Mouse (Mus musculus): ENCODE measurements at regions not wholly inside any gene's neighbourhood (a gene's known extent, or its start where the extent isn't known, plus 50 kb on each side); places are given as distances from the start of the nearest gene placed in this dataset.

DNA sequence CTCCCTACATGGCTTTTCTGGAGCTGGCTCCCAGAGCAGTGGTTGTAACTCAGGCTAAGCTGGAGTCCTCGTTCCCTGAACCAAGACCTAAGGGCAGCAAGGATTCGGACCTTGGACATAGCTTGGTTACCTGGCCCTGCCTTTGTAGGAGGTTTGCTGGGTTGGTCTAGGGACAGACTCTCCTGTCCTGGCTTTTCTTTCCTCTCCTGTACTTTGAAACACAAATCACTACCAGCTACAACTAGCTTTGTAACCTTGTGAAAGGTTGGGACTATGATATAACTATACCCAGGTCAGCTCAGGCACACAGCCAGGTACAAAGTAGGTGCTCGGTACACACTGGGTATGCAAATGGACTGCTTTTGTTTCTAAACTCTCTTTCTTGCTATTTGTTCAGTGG lies 129.4 kb upstream of the 1600014C23Rik start:
- DNase-seq (ENCODE audit: low spot score) (no peak), ATAC-seq (replicated peaks; ENCODE audit: low FRiP score, low TSS enrichment, low read depth) (no peak)
- H3K9me3 ChIP-seq (ENCODE audit: control insufficient read depth, low read length) = 0 out of 2 replicates have a peak, but pooled peaks cover 3% of the 10 kb centered on the region
- peaks cover 25% of the 10 kb centered on the region for H3K4me1 ChIP-seq (replicated peaks; ENCODE audit: control insufficient read depth, insufficient read depth, low read length)
- H3K9ac ChIP-seq (ENCODE audit: low read length) = no peak overlapping the region
- no peak overlapping the region for H3K4me3 ChIP-seq (ENCODE audit: low read depth, low read length)
- no peaks in the 10 kb centered on the region for H3K36me3 ChIP-seq (ENCODE audit: control insufficient read depth, insufficient read depth, low read length)
- 88% methylated on average over 3 of the region's 3 CpGs for whole genome bisulfite sequencing
- no peak overlapping the region for H3K27ac ChIP-seq (ENCODE audit: low read depth)
- no peak overlapping the region for H3K4me2 ChIP-seq (ENCODE audit: low read length)
- H3K27me3 ChIP-seq (replicated peaks; ENCODE audit: control insufficient read depth, insufficient read depth, low read length) = no peaks in the 10 kb centered on the region

DNA sequence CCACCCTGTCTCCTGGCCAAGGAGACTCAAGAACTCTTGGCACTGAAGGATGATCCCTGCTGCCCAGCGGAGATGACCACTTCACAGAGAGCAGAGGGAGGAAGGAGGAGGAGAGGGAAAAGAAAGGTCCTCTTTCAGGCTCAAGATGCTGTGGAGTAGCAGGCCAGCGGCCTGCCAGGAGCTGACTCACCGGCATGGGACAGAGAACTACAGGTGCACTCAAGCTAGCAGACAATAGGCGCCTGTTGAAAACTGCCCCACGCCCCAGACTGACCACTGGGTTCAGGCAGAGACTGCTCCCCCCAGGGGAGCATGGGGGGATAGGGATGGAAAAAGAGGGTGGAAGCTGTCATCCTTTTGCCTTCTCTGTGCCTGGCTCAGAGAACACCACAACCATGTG lies 125.8 kb upstream of the 1600014C23Rik start:
- Histone ChIP-seq H3K36me3 (ENCODE audit: control insufficient read depth, insufficient read depth, low read length) (no peaks in the 10 kb centered on the region), H3K9me3 (ENCODE audit: control insufficient read depth, low read length) (0 out of 2 replicates have a peak, but pooled peaks cover 3% of the 10 kb centered on the region), H3K27ac (ENCODE audit: low read depth) (no peak overlapping the region), H3K27me3 (replicated peaks; ENCODE audit: control insufficient read depth, insufficient read depth, low read length) (no peaks in the 10 kb centered on the region), H3K4me2 (ENCODE audit: low read length) (no peak overlapping the region), H3K4me1 (replicated peaks; ENCODE audit: control insufficient read depth, insufficient read depth, low read length) (0 out of 2 replicates have a peak, but pooled peaks cover 5% of the 10 kb centered on the region), H3K9ac (ENCODE audit: low read length) (no peak overlapping the region), H3K4me3 (ENCODE audit: low read depth, low read length) (no peak overlapping the region)
- ATAC-seq (replicated peaks; ENCODE audit: low FRiP score, low TSS enrichment, low read depth) = no peak
- no peak for DNase-seq (ENCODE audit: low spot score)
- 86% methylated on average over 5 of the region's 5 CpGs for WGBS

DNA sequence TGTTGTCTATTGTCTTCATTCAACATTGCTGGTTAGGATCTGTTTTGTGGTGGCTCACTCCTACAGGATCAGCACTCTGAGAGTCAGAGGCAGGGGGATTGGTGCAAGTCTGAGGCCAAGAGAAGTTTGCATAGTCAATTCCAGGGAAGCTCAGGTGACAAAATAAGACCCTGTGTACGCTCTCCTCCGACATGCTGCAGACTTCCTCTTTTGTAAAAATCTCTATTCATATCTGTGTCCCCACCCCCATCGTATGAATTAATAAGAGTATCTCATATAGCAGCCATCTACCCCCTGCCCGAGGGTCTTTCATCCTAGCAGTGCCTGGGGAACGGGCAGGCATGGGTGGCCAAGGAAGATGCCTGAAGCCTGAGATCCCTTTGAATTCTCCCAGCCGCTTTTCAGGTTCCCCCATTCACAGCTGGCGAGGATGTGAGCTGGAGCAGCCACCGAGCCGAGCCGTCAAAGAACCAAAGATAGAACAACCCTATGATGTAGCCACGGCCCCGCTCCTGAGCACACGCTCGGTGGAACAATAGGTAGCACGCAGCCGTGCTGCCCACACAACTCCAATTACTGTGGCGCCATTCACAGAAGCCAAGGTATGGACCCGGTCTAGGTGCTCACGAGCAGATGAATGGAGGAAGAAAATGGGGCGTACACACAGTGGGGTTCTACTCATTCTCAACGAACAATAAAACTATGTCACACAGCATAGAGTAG lies 120.4 kb upstream of the 1600014C23Rik start:
- H3K27ac ChIP-seq (ENCODE audit: low read depth) = no peak overlapping the region
- no peak for DNase-seq (ENCODE audit: low spot score)
- no peak overlapping the region for H3K4me2 ChIP-seq (ENCODE audit: low read length)
- H3K36me3 ChIP-seq (ENCODE audit: control insufficient read depth, insufficient read depth, low read length) = no peaks in the 10 kb centered on the region
- 88% methylated on average over 21 of the region's 21 CpGs for WGBS
- no peaks in the 10 kb centered on the region for H3K27me3 ChIP-seq (replicated peaks; ENCODE audit: control insufficient read depth, insufficient read depth, low read length)
- 0 out of 2 replicates have a peak, but pooled peaks cover 3% of the 10 kb centered on the region for H3K9me3 ChIP-seq (ENCODE audit: control insufficient read depth, low read length)
- no peaks in the 10 kb centered on the region for H3K4me1 ChIP-seq (replicated peaks; ENCODE audit: control insufficient read depth, insufficient read depth, low read length)
- H3K4me3 ChIP-seq (ENCODE audit: low read depth, low read length) = no peak overlapping the region
- ATAC-seq (replicated peaks; ENCODE audit: low FRiP score, low TSS enrichment, low read depth) = no peak
- no peak overlapping the region for H3K9ac ChIP-seq (ENCODE audit: low read length)

DNA sequence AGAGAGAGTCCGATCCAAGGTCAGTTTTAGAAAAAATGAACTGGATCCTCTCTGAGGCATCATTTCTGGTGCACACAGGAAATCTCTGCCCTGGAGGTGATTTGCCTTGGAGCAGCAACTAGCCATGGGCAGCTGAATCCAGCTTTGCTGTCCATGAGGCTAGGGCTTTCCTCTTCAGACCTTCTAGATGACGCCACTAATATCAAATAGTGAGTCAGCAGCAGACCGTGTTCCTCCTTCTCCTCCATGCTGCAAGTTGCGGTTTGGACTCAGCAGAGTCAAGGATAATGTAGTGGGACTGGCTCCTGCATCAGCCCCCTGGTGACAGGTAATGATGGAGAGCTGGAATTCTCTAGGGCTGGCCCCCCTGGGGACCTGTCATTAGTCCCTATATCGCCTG lies 118.8 kb upstream of the 1600014C23Rik start:
- H3K4me1 ChIP-seq (replicated peaks; ENCODE audit: control insufficient read depth, insufficient read depth, low read length) = no peaks in the 10 kb centered on the region
- DNase-seq (ENCODE audit: low spot score) (no peak), ATAC-seq (replicated peaks; ENCODE audit: low FRiP score, low TSS enrichment, low read depth) (no peak)
- no peaks in the 10 kb centered on the region for H3K36me3 ChIP-seq (ENCODE audit: control insufficient read depth, insufficient read depth, low read length)
- H3K4me2 ChIP-seq (ENCODE audit: low read length) = no peak overlapping the region
- no peaks in the 10 kb centered on the region for H3K9me3 ChIP-seq (ENCODE audit: control insufficient read depth, low read length)
- WGBS = 43% methylated on average over 5 of the region's 5 CpGs
- H3K27me3 ChIP-seq (replicated peaks; ENCODE audit: control insufficient read depth, insufficient read depth, low read length) = no peaks in the 10 kb centered on the region
- no peak overlapping the region for H3K4me3 ChIP-seq (ENCODE audit: low read depth, low read length)
- no peak overlapping the region for H3K27ac ChIP-seq (ENCODE audit: low read depth)
- no peak overlapping the region for H3K9ac ChIP-seq (ENCODE audit: low read length)

DNA sequence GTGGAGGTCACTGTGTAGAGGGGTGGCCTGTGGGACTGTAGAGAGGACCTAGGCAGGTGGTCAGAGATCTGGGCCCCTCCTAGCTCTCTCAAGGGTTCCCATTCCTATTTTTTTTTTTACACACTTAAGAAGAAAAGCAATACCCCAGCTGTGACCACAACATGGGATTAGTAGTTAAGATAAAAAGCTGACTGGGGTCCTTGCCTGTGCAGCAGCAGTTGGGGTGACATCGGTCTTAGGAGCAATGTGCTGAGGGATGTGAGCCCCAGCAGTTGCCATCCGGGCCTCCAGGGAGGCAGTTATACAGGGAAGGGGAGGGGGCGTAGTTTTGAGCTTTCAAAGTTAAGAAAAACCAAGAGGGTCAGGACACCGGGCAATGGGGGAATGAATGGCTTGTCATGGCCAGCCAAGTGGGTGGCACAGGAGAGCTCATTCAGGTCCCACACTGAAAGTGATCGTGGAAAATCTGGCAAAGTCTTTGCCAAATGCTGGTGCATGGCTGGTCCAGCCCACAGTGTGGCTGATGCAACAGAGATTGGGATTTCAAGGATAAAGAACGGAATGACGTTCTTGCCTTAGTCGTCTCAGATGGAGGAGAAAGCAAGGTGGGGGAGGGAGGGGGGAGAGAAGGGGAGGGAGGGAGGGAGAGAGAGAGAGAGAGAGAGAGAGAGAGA lies 118.2 kb upstream of the 1600014C23Rik start:
- Histone ChIP-seq H3K4me3 (ENCODE audit: low read depth, low read length) (no peak overlapping the region), H3K9ac (ENCODE audit: low read length) (no peak overlapping the region), H3K36me3 (ENCODE audit: control insufficient read depth, insufficient read depth, low read length) (no peaks in the 10 kb centered on the region), H3K4me2 (ENCODE audit: low read length) (no peak overlapping the region), H3K9me3 (ENCODE audit: control insufficient read depth, low read length) (no peaks in the 10 kb centered on the region), H3K27ac (ENCODE audit: low read depth) (no peak overlapping the region), H3K27me3 (replicated peaks; ENCODE audit: control insufficient read depth, insufficient read depth, low read length) (no peaks in the 10 kb centered on the region), H3K4me1 (replicated peaks; ENCODE audit: control insufficient read depth, insufficient read depth, low read length) (no peaks in the 10 kb centered on the region)
- 55% methylated on average over 8 of the region's 8 CpGs for WGBS
- ATAC-seq (replicated peaks; ENCODE audit: low FRiP score, low TSS enrichment, low read depth) (no peak), DNase-seq (ENCODE audit: low spot score) (no peak)

DNA sequence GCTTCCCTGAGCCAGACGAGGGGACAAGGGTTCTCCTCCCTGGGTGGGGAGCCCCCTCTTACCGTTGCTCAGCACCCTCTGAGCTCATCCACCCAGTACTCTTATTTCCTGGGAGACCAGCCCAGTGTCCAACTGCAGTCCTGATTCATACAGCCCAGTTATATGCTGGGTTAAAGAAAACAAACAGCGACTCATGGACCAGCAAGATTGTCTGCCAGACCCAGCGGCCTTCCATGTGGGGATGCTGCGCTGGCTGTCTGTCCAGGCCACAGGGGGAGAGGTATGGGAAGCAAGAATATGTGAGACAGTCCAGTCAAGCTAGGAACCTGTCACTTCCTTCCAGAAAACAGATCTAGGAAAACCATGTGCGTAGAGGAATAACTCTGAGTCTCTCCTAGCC lies 117.3 kb upstream of the 1600014C23Rik start:
- Histone ChIP-seq H3K9me3 (ENCODE audit: control insufficient read depth, low read length) (0 out of 2 replicates have a peak, but pooled peaks cover 2% of the 10 kb centered on the region), H3K9ac (ENCODE audit: low read length) (no peak overlapping the region), H3K27me3 (replicated peaks; ENCODE audit: control insufficient read depth, insufficient read depth, low read length) (no peaks in the 10 kb centered on the region), H3K27ac (ENCODE audit: low read depth) (no peak overlapping the region), H3K4me2 (ENCODE audit: low read length) (no peak overlapping the region), H3K36me3 (ENCODE audit: control insufficient read depth, insufficient read depth, low read length) (no peaks in the 10 kb centered on the region), H3K4me3 (ENCODE audit: low read depth, low read length) (no peak overlapping the region), H3K4me1 (replicated peaks; ENCODE audit: control insufficient read depth, insufficient read depth, low read length) (no peaks in the 10 kb centered on the region)
- DNase-seq (ENCODE audit: low spot score) = no peak
- WGBS = 76% methylated on average over 6 of the region's 6 CpGs
- ATAC-seq (replicated peaks; ENCODE audit: low FRiP score, low TSS enrichment, low read depth) = no peak

DNA sequence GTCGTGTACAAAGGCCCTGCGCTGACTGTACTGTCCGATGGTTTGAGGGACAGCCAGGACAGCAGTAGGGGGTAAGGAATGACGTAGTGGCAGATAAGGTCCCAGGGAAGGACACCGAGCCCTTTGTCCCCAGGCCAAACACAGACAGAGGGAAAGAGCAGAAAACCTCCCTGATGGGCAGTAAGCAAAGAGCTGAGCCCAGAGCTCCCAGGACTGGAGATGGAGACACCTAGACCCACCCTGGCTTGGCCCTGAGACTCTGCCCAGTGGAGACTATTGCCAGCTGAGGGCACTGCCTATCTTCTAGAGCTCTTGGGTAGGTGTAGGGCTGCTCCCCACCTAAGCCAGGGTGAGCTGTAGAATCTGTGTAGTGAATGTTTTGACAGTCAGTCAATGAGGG lies 116.5 kb upstream of the 1600014C23Rik start:
- ATAC-seq (replicated peaks; ENCODE audit: low FRiP score, low TSS enrichment, low read depth) = no peak
- 84% methylated on average over 5 of the region's 5 CpGs for WGBS
- no peak overlapping the region for H3K4me3 ChIP-seq (ENCODE audit: low read depth, low read length)
- H3K4me2 ChIP-seq (ENCODE audit: low read length) = no peak overlapping the region
- no peak overlapping the region for H3K9ac ChIP-seq (ENCODE audit: low read length)
- no peak for DNase-seq (ENCODE audit: low spot score)
- 0 out of 2 replicates have a peak, but pooled peaks cover 5% of the 10 kb centered on the region for H3K9me3 ChIP-seq (ENCODE audit: control insufficient read depth, low read length)
- H3K27me3 ChIP-seq (replicated peaks; ENCODE audit: control insufficient read depth, insufficient read depth, low read length) = no peaks in the 10 kb centered on the region
- H3K4me1 ChIP-seq (replicated peaks; ENCODE audit: control insufficient read depth, insufficient read depth, low read length) = no peaks in the 10 kb centered on the region
- H3K27ac ChIP-seq (ENCODE audit: low read depth) = no peak overlapping the region
- no peaks in the 10 kb centered on the region for H3K36me3 ChIP-seq (ENCODE audit: control insufficient read depth, insufficient read depth, low read length)

DNA sequence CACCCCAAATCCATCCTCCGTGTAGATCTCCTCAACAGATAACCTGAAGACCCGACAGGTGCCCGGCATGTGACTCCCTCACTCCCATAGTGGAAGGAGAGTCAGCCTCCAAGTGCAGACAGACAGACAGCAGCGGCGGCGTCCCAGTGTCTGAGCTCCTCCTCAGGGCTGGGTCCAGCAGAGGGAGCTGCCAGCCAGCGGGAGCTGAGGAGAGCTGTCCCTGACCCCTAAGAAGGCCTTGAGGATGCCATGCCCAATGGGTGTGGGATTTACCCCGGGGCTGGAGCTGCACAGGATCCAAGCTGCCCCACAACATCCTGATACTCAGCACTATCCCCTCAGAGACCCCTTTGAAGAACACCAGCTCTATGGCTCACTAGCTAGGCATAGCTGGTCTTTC lies 115.0 kb upstream of the 1600014C23Rik start:
- ATAC-seq (replicated peaks; ENCODE audit: low FRiP score, low TSS enrichment, low read depth) (no peak), DNase-seq (ENCODE audit: low spot score) (no peak)
- no peaks in the 10 kb centered on the region for H3K4me1 ChIP-seq (replicated peaks; ENCODE audit: control insufficient read depth, insufficient read depth, low read length)
- no peak overlapping the region for H3K27ac ChIP-seq (ENCODE audit: low read depth)
- no peaks in the 10 kb centered on the region for H3K36me3 ChIP-seq (ENCODE audit: control insufficient read depth, insufficient read depth, low read length)
- H3K9me3 ChIP-seq (ENCODE audit: control insufficient read depth, low read length) = 0 out of 2 replicates have a peak, but pooled peaks cover 5% of the 10 kb centered on the region
- no peak overlapping the region for H3K4me3 ChIP-seq (ENCODE audit: low read depth, low read length)
- H3K4me2 ChIP-seq (ENCODE audit: low read length) = no peak overlapping the region
- WGBS = 30% methylated on average over 8 of the region's 8 CpGs
- H3K9ac ChIP-seq (ENCODE audit: low read length) = no peak overlapping the region
- no peaks in the 10 kb centered on the region for H3K27me3 ChIP-seq (replicated peaks; ENCODE audit: control insufficient read depth, insufficient read depth, low read length)

Data from intestine, embryonic 14.5 days (tissue).